Mouse (Mus musculus) mouse embryonic stem cell (cell line): Measurements from ENCODE around the gene Kdm5b.

ENCODE experiments used
- in situ Hi-C, 2 experiments: fragments of 300-500 bp; cut with MboI; formaldehyde crosslinking; loops; 1 replicate in 1 of 2; 3 replicates in 1 of 2; pipeline ENCODE4 v1.14.3; 2019 to 2020; ENCODE audit warnings: low sequenced_read_pairs in 2 of 2, low pct_unique_long_range_greater_than_20kb in 1 of 2, mixed read lengths in 1 of 2; ENCODE audit not compliant: unreplicated experiment in 1 of 2

Gene Kdm5b

DNA sequence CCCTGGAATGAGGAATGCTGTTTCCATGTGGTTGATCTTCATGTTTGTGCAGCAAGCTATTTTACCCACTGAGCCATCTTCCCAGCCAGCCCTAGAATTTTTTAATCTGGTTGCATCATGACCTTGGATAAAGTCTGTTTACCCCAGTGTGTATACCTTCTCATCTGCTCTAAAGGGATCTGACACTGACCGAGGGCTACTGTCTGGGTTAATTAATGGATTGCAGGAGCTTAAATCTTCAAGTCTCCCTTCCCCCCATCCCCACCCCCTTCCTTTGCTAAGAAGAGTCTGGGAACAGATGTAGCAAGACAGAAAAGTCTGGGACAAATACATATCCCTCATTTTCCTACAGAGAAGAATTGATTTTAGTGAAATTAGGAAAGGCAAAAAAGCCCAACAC is 7.5 kb downstream of the Kdm5b start:
- in situ Hi-C loops = loop anchor here in 1 of 2 experiments (25.0 kb wide), 1 partner anchor 905 kb away; the partner anchor contains the start of genes Gm38394 and Zbed6

- in situ Hi-C loops = loop anchor here in 1 of 2 experiments (25.0 kb wide), 1 partner anchor 908 kb away; the partner anchor contains the start of genes Gm38394 and Zbed6
Observed at GRCm38 (mm10) chr1:134570171-134570570, 10.2 kb downstream of the Kdm5b start.

- in situ Hi-C loops = loop anchor here in 1 of 2 experiments (25.0 kb wide), 1 partner anchor 908 kb away; the partner anchor contains the start of genes Gm38394 and Zbed6
Observed at GRCm38 (mm10) chr1:134570631-134571030, 10.7 kb downstream of the Kdm5b start.

GRCm38 (mm10) chr1:134573300-134573931 is 13.4 kb downstream of the Kdm5b start:
- in situ Hi-C loops = loop anchor here in 1 of 2 experiments (25.0 kb wide), 1 partner anchor 911 kb away; the partner anchor contains the start of genes Gm38394 and Zbed6

DNA sequence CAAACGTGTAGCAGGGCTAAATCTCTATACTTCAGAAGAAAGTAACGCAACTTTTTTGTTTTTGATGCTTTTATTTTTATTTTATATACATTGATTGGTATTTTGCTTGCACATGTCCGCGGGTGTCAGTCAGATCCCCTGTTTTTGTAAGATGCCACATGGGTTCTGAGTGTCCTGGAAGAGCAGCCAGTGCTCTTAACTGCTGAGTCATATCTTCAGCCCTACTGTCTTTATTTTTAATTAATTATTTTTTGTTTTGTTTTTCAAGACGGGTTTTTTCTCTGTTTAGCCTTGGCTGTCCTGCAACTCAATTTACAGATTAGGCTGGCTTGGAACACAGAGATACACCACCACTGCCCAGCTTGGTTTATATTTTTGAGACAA is 14.0 kb downstream of the Kdm5b start:
- in situ Hi-C loops = loop anchor here in 1 of 2 experiments (25.0 kb wide), 1 partner anchor 912 kb away; the partner anchor contains the start of genes Gm38394 and Zbed6

GRCm38 (mm10) chr1:134577384-134578120 is 17.6 kb downstream of the Kdm5b start:
- in situ Hi-C loops = no loop called here

DNA sequence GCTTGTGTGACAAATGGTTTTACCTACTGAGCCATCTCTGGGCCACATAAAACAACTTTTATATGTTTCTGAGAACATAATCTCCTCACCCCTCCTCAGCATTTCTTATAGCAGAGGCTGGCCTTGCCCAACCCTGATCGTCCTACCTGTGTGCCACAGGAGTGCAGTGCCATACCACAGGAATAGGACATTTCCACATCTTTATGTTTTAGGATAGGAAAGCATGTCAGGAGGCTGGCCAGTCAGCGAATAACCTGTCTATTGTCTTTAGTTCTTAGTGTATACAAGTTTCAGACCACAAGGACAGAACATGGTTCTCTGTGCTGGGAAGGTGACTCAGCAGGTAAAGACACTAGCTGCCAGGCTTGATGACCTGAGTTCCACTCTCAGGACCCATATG is 20.8 kb downstream of the Kdm5b start:
- in situ Hi-C loops = no loop called here

DNA sequence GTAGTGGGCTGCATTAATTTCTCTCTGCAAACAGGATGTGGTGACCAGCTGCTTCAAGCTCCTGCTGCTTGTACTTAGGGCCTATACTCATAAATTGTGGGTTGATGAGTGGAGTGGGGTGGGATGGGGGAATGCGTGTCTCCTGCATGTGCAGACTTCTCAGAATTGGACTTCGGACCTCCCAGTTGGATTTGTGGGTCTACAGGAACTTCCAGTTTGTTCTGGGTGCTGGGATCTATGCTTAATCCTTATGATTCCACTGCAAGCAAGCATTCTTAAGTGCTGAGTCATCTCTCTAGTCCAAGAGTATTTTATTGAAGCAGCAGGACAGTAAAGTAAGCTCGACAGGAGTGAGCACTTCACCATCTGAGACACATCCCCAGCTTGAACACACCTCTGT is 23.6 kb downstream of the Kdm5b start:
- in situ Hi-C loops = no loop called here

DNA sequence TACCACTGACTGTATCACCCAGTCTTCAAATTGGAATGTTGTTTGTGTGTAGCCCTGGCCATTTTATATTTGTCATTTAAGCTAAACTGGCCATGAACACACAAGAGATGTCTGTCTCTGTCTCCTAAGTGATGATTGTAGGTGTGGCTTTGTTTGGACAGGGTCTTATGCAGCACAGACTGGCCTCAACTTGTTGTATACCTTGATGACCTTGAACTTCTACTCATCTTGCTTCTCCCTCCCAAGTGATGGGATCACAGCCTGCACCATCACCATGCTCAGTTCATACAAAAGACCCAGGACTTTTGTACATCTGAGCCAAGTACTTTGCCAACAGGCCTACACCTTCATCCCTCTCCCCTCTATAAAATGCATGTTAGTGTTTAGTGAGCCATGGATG is 29.7 kb downstream of the Kdm5b start:
- in situ Hi-C loops = loop anchor here in 1 of 2 experiments (10.0 kb wide), 1 partner anchor 65 kb away; no protein-coding TSS in a partner anchor

DNA sequence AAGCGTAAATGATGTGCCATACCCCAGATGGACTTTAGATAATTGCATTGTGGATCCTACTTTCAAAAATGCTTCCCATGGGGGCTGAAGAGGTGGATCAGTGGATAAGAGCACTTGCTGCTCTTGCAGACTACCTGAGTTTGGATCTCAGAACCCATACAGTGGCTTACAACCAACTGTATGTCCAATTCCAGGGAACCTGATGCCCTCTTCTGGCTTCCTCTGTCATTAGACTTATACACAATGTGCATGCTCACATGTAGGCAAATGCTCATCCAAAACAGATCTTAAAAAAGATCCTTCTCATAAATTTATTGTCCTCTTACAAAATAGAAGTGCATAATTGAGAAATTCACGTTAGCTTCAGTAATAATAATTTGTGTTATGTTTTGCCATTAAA is 31.8 kb downstream of the Kdm5b start:
- in situ Hi-C loops = loop anchor here in 1 of 2 experiments (10.0 kb wide), 1 partner anchor 67 kb away; no protein-coding TSS in a partner anchor

DNA sequence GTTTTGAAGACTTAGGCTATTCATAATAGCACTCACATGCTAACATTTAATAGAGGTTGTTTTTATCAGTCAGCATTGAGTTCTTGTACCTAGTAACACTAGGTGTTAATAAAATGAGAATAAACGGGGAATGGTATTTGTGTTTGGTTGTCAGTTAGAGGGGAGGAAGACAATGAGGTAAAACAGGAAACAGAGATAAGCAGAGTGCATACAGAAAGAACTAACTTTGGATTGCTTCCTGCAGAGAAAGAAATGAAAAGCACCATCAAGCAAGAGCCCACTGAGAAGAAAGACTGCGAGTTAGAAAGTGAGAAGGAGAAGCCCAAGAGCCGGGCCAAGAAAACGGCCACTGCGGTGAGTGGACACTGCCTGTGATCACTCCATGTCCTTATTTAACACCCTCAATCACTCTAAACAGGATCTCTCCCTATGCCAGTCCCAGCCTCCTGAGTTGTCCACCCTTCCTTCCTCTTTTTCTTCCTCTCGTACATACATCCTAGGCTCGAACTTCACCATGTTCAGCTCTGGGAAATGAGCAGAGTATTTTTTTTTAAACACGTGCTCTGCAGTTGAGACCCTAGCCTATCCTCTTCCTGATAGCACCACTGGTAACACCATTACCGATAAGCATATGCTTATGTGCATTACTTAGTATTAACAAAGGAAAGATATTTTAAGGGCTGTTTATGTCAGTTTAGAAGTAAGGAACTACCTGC is 37.5 kb downstream of the Kdm5b start:
- in situ Hi-C loops = loop anchor here in 1 of 2 experiments (10.0 kb wide), 1 partner anchor 73 kb away; no protein-coding TSS in a partner anchor

- in situ Hi-C loops = no loop called here
Observed at GRCm38 (mm10) chr1:134604086-134604485, 44.1 kb downstream of the Kdm5b start.

- in situ Hi-C loops = no loop called here
Observed at GRCm38 (mm10) chr1:134605670-134606069, 45.7 kb downstream of the Kdm5b start.

GRCm38 (mm10) chr1:134606381-134606780 is 46.4 kb downstream of the Kdm5b start:
- in situ Hi-C loops = no loop called here

- in situ Hi-C loops = no loop called here
Observed at GRCm38 (mm10) chr1:134607279-134607678, 47.3 kb downstream of the Kdm5b start.

- in situ Hi-C loops = no loop called here
Observed at GRCm38 (mm10) chr1:134609172-134609571, 49.2 kb downstream of the Kdm5b start.

GRCm38 (mm10) chr1:134614554-134614953 is 54.6 kb downstream of the Kdm5b start:
- in situ Hi-C loops = no loop called here

GRCm38 (mm10) chr1:134614988-134615387 is 55.0 kb downstream of the Kdm5b start:
- in situ Hi-C loops = no loop called here

DNA sequence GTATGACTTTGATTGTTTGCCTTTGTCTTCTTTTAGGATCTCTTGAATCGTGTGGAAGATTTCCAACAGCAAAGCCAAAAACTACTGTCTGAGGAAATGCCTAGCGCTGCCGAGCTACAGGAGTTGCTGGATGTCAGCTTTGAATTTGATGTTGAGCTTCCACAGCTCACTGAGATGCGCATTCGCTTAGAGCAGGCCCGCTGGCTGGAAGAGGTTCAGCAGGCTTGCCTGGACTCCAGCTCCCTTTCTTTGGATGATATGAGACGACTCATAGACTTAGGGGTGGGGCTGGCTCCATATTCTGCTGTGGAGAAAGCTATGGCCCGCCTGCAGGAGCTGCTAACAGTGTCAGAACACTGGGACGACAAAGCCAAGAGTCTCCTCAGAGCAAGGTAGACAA is 57.7 kb downstream of the Kdm5b start:
- in situ Hi-C loops = no loop called here
